Mouse (Mus musculus): Measurements from ENCODE around the gene Gm21858. TPM values are rescaled to one million over a fixed set of nuclear protein-coding genes. Genes with fewer than 3 reads are reported as not detected.
"Not testable (repeated sequence)": the region's sequence is repeated elsewhere in the genome, so short reads cannot be mapped to it uniquely, and the experiment has no call there.

Gene Gm21858
- not detected for total RNA-seq (2018; cell fraction: chromatin; rRNA removed)
- not detected for total RNA-seq (2018; cell fraction: cytosol; rRNA removed)
- not detected for total RNA-seq (2018; cell fraction: nucleus; rRNA removed)
- not detected in 3 replicates for polyA plus RNA-seq (2018)

DNA sequence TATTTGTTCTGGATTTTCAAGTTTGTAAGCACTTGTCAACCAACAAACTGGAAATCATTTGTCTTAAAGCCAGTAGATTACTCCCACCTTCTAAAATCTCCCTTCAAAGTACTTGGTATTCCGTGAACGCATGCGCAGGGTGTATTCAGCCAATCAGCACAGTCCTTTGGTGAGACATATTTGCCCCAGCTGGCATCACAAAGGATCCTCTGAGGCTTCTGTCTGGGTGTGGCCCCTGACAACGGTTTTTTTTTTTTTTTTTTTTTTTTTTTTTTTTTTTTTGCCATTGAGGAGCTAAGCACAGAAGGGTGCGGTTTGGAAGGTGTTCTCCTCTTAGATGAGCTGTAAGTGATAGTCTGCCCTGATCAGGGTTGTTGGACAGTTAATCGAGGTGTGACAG, at the start of gene Gm21858:
TSS of gene Gm21858 (plus strand) at position 301 of the 400 bp plus-strand sequence.
- H3K27ac ChIP-seq; H3K4me3 ChIP-seq (ENCODE audit: inconsistent target); H3K79me2 ChIP-seq (ENCODE audit: inconsistent target); H3K36me3 ChIP-seq (ENCODE audit: inconsistent target): not testable (repeated sequence)
- WGBS (ENCODE audit: missing documents): no CpG with 5 or more reads among the region's 6 CpGs

Data from macrophage (primary cell).